Mouse (Mus musculus): ENCODE data around the gene Gtf3a. TPM values are rescaled to one million over a fixed set of nuclear protein-coding genes. Genes with fewer than 3 reads are reported as not detected.

Gtf3a gene
- 104 and 110 TPM in 2 replicates for polyA plus RNA-seq (2015; fragmentation: Nextera tagmentation; extraction: Ambion mirVana)

DNA sequence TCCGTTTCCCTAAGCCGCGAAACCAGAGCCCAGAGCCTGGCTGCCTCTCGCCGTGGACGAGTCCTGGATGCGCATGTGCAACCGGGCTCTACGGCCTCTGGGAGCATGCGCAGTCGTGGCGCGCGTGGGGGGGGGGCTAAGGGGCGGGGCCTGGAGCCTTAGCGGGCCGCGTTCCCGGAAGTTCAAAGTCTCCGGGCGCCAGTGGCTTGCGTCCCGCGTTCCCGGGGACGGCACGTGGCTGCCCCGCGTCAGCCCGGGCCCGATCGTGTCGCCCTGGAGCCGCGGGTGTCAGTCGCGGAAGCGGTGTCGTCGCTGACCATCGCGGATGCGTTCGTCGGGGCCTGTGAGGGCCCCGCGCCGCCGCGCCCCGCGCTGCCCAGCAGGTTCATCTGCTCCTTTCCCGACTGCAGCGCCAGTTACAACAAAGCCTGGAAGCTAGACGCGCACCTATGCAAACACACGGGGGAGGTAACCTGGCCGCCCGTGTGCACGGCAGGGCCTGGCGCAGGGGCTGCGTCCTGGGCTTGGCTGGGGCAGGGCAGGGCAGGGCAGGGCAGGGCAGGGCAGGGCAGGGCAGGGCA is at the start of gene Gtf3a:
Gtf3a (plus strand) TSS at position 150 of the 581 bp plus-strand sequence.
- ATAC-seq (ENCODE audit: low read depth), result peak; percentile 95
- peak within 1 kb of the TSS; percentile 84 for H3K27ac ChIP-seq (replicated peaks)
- WGBS, result under 1% methylated on average over 62 of the region's 62 CpGs
- H3K4me3 ChIP-seq, result peak within 1 kb of the TSS; percentile 83
- peak within 1 kb of the TSS; percentile 97 for H3K4me2 ChIP-seq
- H3K9me3 ChIP-seq, result no peaks in the 10 kb centered on the region
- H3K4me1 ChIP-seq (replicated peaks), result peaks cover 20% of the 10 kb centered on the region
- no peaks in the 10 kb centered on the region for H3K27me3 ChIP-seq
- peak within 1 kb of the TSS; percentile 95 for H3K9ac ChIP-seq
- peaks cover 30% of the 10 kb centered on the region for H3K36me3 ChIP-seq

DNA sequence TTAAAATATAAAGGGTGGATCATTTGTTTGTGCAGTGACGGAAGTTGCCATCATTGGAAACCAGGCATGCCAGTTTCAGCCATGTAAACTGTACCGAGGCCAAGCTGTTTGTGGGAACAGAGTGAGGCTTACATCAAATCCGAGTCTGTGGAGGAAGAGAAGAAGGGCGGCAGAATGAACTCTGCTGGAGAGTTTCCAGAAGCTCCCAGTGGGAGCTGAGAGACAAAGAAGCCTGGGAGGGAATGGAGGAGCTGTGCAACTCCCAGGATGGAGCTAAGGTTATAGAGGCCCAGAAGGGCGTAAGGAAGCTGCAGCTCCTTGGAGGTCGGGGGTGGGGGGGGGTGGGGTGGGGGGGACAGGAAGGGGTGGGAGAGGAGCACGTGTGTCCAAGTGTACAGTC is 48.1 kb upstream of the Gtf3a start:
- ATAC-seq (ENCODE audit: low read depth), result no peak
- H3K27ac ChIP-seq (replicated peaks), result no peak overlapping the region; the same call in 1 of the 2 replicates
- H3K9ac ChIP-seq, result no peak overlapping the region
- whole genome bisulfite sequencing, result 50% methylated on average over 7 of the region's 7 CpGs
- no peaks in the 10 kb centered on the region for H3K4me1 ChIP-seq (replicated peaks)
- H3K36me3 ChIP-seq, result no peaks in the 10 kb centered on the region
- no peaks in the 10 kb centered on the region for H3K9me3 ChIP-seq
- no peaks in the 10 kb centered on the region for H3K27me3 ChIP-seq
- H3K4me2 ChIP-seq, result no peak overlapping the region
- H3K4me3 ChIP-seq, result no peak overlapping the region

DNA sequence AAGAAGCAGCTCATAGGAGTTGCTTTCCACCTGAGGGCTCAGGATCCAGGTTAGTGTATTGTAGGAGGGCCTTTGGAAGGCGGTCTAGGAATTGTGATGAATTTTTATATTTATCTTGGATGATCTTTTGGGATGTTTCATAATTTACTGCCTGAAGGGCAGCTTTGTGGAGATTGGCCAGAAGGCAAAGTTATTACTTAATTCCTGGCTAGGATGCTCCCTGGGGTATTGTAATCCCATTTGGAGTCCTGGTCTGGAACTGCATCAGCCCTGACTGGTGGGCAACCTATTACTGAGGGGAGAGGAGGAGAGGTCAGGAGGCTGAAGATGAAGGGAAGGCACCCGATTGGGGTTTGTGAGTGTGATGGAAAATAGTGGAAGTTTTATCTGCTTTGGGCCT is 47.0 kb upstream of the Gtf3a start:
- Histone ChIP-seq H3K36me3 (no peaks in the 10 kb centered on the region), H3K4me2 (no peak overlapping the region), H3K4me1 (replicated peaks) (0 out of 2 replicates have a peak, but pooled peaks cover 9% of the 10 kb centered on the region), H3K4me3 (no peak overlapping the region), H3K9me3 (no peaks in the 10 kb centered on the region), H3K9ac (no peak overlapping the region), H3K27me3 (no peaks in the 10 kb centered on the region), H3K27ac (replicated peaks) (no peak overlapping the region)
- 74% methylated on average over 2 of the region's 2 CpGs for WGBS
- no peak for ATAC-seq (ENCODE audit: low read depth)

DNA sequence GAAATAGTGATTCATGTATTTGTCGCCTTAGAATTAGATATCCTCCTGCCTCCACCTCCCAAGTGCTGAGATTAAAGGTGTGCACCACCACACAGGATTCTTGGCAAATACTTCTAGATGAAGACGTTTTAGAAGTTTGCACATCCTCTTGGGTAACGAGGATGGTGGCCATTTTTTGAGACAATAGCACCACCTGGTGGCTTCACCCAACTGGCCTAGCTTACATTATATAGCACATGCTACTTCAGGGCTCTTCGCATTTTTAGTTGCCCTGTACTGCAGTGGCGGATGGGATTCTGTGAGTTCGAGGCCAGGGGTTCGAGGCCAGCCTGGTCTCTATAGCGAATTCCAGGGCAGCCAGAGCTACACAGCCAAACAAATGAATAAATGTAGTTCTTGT is 44.1 kb upstream of the Gtf3a start:
- H3K27ac ChIP-seq (replicated peaks), result no peak overlapping the region

DNA sequence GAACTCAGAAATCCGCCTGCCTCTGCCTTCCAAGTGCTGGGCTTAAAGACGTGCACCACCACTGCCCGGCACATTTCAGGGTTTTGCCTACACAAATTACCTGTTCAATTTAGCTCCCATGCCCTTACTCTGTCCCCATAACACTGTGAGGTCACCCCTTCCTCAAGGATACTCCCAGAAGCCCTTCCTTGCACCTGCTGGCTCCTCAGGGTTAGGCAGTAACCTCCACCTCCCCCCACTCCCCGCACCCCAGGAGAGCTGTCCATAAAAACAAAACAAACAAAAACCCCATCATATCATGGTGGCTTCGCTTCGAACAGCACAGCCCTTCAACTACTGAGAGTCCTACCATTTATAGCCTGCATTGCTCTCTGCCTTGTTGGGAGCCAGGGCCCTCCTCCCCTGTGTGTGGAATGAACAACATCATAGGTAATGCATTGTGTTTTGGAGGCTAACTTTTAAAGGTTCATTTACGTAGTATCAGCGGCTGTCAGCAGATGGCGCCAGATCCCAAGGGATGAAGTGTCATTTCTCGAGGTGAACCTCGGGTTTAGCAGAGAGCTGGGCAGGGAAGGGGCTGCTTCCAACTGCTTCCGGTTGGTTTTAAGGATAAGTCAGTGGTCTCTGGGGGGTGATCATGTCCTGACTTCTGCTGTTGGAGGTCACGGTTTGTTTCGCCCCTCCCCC is 42.8 kb upstream of the Gtf3a start:
- H3K4me2 ChIP-seq, result peak overlapping the region; percentile 41
- H3K4me3 ChIP-seq, result no peak overlapping the region; the same call in 1 of the 2 replicates
- no peaks in the 10 kb centered on the region for H3K9me3 ChIP-seq
- H3K4me1 ChIP-seq (replicated peaks), result peaks cover 9% of the 10 kb centered on the region; the same call in 1 of the 2 replicates
- no peak overlapping the region for H3K9ac ChIP-seq
- H3K27me3 ChIP-seq, result peaks cover 7% of the 10 kb centered on the region; the same call in 1 of the 2 replicates
- ATAC-seq (ENCODE audit: low read depth), result peak; percentile 42
- no peaks in the 10 kb centered on the region for H3K36me3 ChIP-seq
- WGBS, result 23% methylated on average over 14 of the region's 14 CpGs
- H3K27ac ChIP-seq (replicated peaks), result no peak overlapping the region

More for the DNA sequence above, 44.1 kb upstream of the Gtf3a start:
- Histone ChIP-seq H3K36me3 (no peaks in the 10 kb centered on the region), H3K4me1 (replicated peaks) (peaks cover 9% of the 10 kb centered on the region; the same call in 1 of the 2 replicates), H3K4me2 (no peak overlapping the region), H3K4me3 (no peak overlapping the region), H3K9ac (no peak overlapping the region), H3K27me3 (no peaks in the 10 kb centered on the region), H3K9me3 (no peaks in the 10 kb centered on the region)
- WGBS, result 43% methylated on average over 8 of the region's 8 CpGs
- ATAC-seq (ENCODE audit: low read depth), result peak; percentile 58

DNA sequence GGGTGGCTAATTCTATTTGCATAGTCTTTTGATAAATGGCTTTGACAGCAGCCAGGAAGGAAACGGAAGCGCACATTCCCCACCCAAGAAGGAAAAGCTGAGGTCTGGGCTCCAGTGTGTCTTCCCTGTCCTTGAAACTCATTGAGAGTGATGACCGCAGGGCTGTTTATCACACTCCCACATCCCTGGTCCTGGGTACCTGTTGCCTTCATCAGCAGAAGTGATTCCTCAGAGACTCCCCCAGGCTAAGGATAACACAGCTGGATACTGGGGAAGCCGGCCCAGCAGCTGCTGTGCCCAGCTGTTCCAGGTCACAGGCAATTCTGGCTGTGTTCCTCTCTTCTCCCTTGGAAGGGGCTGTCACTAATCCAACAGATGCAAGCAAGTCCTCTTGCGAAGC is 40.9 kb upstream of the Gtf3a start:
- H3K4me3 ChIP-seq, result no peak overlapping the region
- H3K4me2 ChIP-seq, result no peak overlapping the region
- no peak overlapping the region for H3K9ac ChIP-seq
- H3K27ac ChIP-seq (replicated peaks), result no peak overlapping the region
- H3K36me3 ChIP-seq, result no peaks in the 10 kb centered on the region
- ATAC-seq (ENCODE audit: low read depth), result no peak
- 44% methylated on average over 5 of the region's 5 CpGs for WGBS
- H3K27me3 ChIP-seq, result peaks cover 16% of the 10 kb centered on the region
- peaks cover 9% of the 10 kb centered on the region; the same call in 1 of the 2 replicates for H3K4me1 ChIP-seq (replicated peaks)
- no peaks in the 10 kb centered on the region for H3K9me3 ChIP-seq

DNA sequence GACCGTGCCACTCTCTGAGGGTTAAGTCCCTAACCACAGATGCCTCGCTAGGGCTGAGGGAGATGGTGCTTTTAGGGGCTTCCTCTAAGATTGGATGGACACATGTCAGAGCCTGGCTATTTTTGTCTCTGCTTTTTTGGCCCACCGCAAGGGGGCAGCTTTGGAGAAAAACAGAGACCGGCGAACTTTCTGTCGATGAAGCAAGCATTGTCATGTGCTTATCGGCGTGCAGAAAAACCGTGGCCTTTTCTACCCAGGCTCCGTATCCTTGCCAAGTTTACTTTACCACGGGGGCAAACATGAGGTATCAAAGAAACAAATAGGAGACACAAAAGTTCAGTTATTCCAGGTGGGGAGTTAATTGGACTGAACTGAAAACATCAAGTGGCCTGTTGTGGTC is 39.8 kb upstream of the Gtf3a start:
- H3K9me3 ChIP-seq, result no peaks in the 10 kb centered on the region
- no peaks in the 10 kb centered on the region for H3K36me3 ChIP-seq
- H3K4me3 ChIP-seq, result no peak overlapping the region
- H3K9ac ChIP-seq, result no peak overlapping the region
- 56% methylated on average over 11 of the region's 11 CpGs for WGBS
- peaks cover 9% of the 10 kb centered on the region; the same call in 1 of the 2 replicates for H3K4me1 ChIP-seq (replicated peaks)
- no peak overlapping the region for H3K27ac ChIP-seq (replicated peaks)
- H3K4me2 ChIP-seq, result no peak overlapping the region
- ATAC-seq (ENCODE audit: low read depth), result no peak
- H3K27me3 ChIP-seq, result peaks cover 22% of the 10 kb centered on the region

DNA sequence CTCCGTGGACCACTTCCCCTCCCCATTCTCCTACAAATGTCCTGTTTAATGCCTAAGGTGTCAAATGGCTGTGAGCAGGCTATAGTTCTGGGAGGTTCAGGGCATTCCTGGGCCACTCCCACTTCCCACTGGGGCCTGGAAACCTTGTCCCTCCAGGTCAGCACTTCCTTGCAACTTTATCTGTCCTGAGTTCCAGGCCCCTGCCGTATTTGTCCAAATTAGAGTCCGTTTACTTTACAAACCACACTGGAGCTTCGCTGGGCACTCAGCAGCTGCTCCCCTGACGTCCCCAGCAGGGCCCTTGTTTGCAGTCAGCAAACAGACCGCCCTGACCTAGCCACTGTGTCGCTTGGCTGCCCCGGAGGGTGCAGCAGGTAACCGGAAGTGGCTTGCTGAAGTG is 36.3 kb upstream of the Gtf3a start:
- Histone ChIP-seq H3K9me3 (no peaks in the 10 kb centered on the region), H3K27ac (replicated peaks) (no peak overlapping the region), H3K27me3 (peaks cover 37% of the 10 kb centered on the region), H3K4me2 (no peak overlapping the region), H3K36me3 (no peaks in the 10 kb centered on the region), H3K9ac (no peak overlapping the region), H3K4me3 (no peak overlapping the region), H3K4me1 (replicated peaks) (no peaks in the 10 kb centered on the region; the same call in 1 of the 2 replicates)
- ATAC-seq (ENCODE audit: low read depth), result no peak
- WGBS, result 19% methylated on average over 9 of the region's 9 CpGs

DNA sequence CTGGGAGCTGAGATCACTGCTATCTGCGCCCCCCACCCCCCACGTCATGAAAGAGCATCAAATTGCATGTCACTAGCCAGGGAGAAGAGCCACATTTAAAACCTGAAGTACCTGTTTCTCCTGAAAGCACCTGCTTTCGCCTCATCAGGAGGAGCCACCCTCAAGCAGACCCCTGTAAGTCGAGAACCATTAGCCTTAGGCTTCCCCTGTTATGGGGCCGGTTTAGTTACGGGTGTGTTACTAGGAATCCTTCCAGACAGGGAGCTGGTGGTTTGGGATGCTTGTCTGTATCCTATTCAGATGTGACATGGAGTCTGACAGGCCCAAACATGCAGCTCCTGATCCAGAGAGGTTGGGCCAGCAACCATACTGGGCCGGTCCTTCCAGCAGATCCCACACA is 35.1 kb upstream of the Gtf3a start:
- WGBS, result 90% methylated on average over 7 of the region's 7 CpGs

DNA sequence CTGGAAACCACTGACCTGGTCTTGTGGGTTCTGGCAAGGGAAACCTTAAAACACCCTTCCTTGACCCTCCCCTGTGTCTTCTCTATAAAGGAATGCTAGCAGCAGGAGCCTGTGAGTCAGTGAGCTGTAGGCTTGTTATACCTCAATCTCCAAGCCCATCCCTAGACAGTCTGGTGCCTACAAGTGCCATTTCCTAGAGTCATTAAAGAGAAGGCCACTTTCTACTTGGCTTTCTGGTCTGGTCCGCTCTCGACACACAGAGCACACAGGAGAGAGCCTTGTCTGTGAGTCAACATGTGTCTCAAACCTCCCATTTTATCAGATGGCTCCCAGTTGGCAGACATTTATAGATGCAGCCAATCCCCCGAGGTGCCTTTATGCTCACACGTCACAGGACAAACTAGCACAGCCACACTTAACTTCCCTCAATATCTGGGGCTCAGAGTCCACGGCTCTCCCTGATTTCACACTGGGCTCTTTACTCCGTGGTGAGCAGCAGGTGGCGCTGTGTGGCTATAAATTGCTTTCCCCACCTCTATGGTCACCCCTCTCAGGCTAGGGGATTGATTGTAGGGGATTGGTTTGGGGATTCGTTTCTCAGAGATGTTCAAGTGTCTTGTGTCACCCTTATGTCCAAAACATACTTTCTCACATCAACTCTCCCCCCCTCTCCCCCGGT is 34.2 kb upstream of the Gtf3a start:
- no peaks in the 10 kb centered on the region for H3K4me1 ChIP-seq (replicated peaks)
- H3K27me3 ChIP-seq, result peaks cover 37% of the 10 kb centered on the region
- H3K27ac ChIP-seq (replicated peaks), result no peak overlapping the region
- H3K4me2 ChIP-seq, result no peak overlapping the region
- H3K9me3 ChIP-seq, result no peaks in the 10 kb centered on the region
- WGBS, result 24% methylated on average over 9 of the region's 9 CpGs
- ATAC-seq (ENCODE audit: low read depth), result peak; percentile 84; the same call in 1 of the 2 replicates
- no peak overlapping the region for H3K9ac ChIP-seq
- H3K4me3 ChIP-seq, result no peak overlapping the region
- no peaks in the 10 kb centered on the region for H3K36me3 ChIP-seq

More for the DNA sequence above, 35.1 kb upstream of the Gtf3a start:
- no peaks in the 10 kb centered on the region for H3K36me3 ChIP-seq
- no peak overlapping the region for H3K4me3 ChIP-seq
- no peak overlapping the region for H3K27ac ChIP-seq (replicated peaks)
- no peak for ATAC-seq (ENCODE audit: low read depth)
- H3K9me3 ChIP-seq, result no peaks in the 10 kb centered on the region
- no peak overlapping the region for H3K9ac ChIP-seq
- H3K4me2 ChIP-seq, result no peak overlapping the region
- peaks cover 37% of the 10 kb centered on the region for H3K27me3 ChIP-seq
- no peaks in the 10 kb centered on the region for H3K4me1 ChIP-seq (replicated peaks)

DNA sequence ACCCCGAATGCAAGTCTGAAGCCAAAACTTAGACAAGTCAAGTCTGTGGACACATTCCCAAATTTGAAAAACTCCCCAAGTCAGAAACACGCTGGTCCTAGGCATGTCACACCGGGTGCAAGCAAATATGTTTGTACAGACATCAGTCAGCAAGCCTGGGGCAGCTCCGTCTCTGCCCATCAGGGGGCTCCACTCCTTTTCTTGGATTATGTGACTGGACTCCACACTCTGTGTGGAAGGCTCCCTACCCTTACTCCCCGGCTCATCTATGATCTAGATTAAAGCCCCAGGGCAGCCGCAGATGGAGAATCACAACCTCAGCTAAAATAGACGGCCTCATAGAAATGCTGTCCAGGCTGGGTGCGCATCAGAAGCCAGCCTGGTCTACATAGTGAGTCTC is 32.2 kb upstream of the Gtf3a start:
- Histone ChIP-seq H3K9ac (no peak overlapping the region), H3K27ac (replicated peaks) (no peak overlapping the region), H3K9me3 (no peaks in the 10 kb centered on the region), H3K27me3 (peaks cover 26% of the 10 kb centered on the region; the same call in 1 of the 2 replicates), H3K4me2 (no peak overlapping the region), H3K4me3 (no peak overlapping the region), H3K36me3 (no peaks in the 10 kb centered on the region), H3K4me1 (replicated peaks) (peaks cover 18% of the 10 kb centered on the region)
- 75% methylated on average over 8 of the region's 8 CpGs for WGBS
- no peak for ATAC-seq (ENCODE audit: low read depth)

DNA sequence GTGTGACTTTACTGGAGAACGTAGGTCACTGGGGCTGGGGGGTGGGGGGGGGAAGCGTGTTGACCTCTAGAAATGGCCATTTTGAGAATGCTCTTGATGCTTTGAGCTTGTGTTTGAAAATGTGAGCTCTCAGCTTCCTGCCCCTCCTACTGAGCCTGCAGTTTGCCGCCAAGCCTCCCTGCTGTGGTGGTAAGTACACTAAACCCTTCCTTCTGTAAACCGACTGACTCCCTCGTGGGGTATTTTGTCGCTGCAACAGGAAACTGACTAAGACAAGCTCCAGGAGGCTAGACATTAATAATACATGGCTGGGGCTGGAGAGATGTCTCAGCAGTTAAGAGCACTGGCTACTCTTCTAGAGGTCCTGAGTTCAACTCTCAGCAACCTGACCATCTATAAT is 31.7 kb upstream of the Gtf3a start:
- Histone ChIP-seq H3K9me3 (no peaks in the 10 kb centered on the region), H3K9ac (no peak overlapping the region), H3K4me1 (replicated peaks) (peaks cover 20% of the 10 kb centered on the region), H3K36me3 (no peaks in the 10 kb centered on the region), H3K27me3 (peaks cover 24% of the 10 kb centered on the region; the same call in 1 of the 2 replicates), H3K4me3 (no peak overlapping the region), H3K27ac (replicated peaks) (no peak overlapping the region), H3K4me2 (no peak overlapping the region)
- WGBS, result 32% methylated on average over 6 of the region's 6 CpGs
- no peak for ATAC-seq (ENCODE audit: low read depth)
